Mouse (Mus musculus): ENCODE measurements around the gene Gkap1. TPM values are rescaled to one million over a fixed set of nuclear protein-coding genes. Genes with fewer than 3 reads are reported as not detected.

The Gkap1 gene
- polyA plus RNA-seq, 1 experiment from 2014 or later: 28.6 TPM

- Histone ChIP-seq H3K27ac (peak within 1 kb of the TSS; percentile 82), H3K27me3 (no peaks in the 10 kb centered on the region), H3K4me1 (replicated peaks) (peaks cover 26% of the 10 kb centered on the region), H3K4me3 (replicated peaks) (peak within 1 kb of the TSS; percentile 98), H3K9ac (replicated peaks) (peak within 1 kb of the TSS; percentile 97), H3K36me3 (no peaks in the 10 kb centered on the region), H3K4me2 (peak within 1 kb of the TSS; percentile 81), H3K9me3 (no peaks in the 10 kb centered on the region)
- 3% methylated on average over 54 of the region's 62 CpGs for WGBS
- ATAC-seq (ENCODE audit: insufficient number of reproducible peaks, insufficient read depth, low FRiP score, low TSS enrichment, low read depth): peak; percentile 89
These were observed 59.7 kb downstream of the Gkap1 start, which contains the start of gene Ubqln1 for GRCm38 (mm10) chr13:58215592-58216341. Gene Ubqln1, minus strand, starts transcription at chr13:58215653.

- WGBS: 0% methylated on average over 45 of the region's 48 CpGs
These were observed 60.3 kb downstream of the Gkap1 start for GRCm38 (mm10) chr13:58215253-58215591.

GRCm38 (mm10) chr13:58214346-58215252 lies 60.9 kb downstream of the Gkap1 start:
- Histone ChIP-seq H3K9ac (replicated peaks) (peak overlapping the region; percentile 97), H3K27ac (peak overlapping the region; percentile 82), H3K36me3 (no peaks in the 10 kb centered on the region), H3K4me3 (replicated peaks) (peak overlapping the region; percentile 98), H3K9me3 (no peaks in the 10 kb centered on the region), H3K27me3 (no peaks in the 10 kb centered on the region), H3K4me2 (peak overlapping the region; percentile 81), H3K4me1 (replicated peaks) (peaks cover 26% of the 10 kb centered on the region)
- ATAC-seq (ENCODE audit: insufficient number of reproducible peaks, insufficient read depth, low FRiP score, low TSS enrichment, low read depth): peak; percentile 56; the same call in 1 of the 2 replicates
- WGBS: 2% methylated on average over 45 of the region's 49 CpGs

More at GRCm38 (mm10) chr13:58215253-58215591, 60.3 kb downstream of the Gkap1 start:
- Histone ChIP-seq H3K4me3 (replicated peaks) (peak overlapping the region; percentile 98), H3K36me3 (no peaks in the 10 kb centered on the region), H3K9ac (replicated peaks) (peak overlapping the region; percentile 97), H3K4me1 (replicated peaks) (peaks cover 26% of the 10 kb centered on the region), H3K27me3 (no peaks in the 10 kb centered on the region), H3K4me2 (peak overlapping the region; percentile 81), H3K9me3 (no peaks in the 10 kb centered on the region), H3K27ac (peak overlapping the region; percentile 82)
- ATAC-seq (ENCODE audit: insufficient number of reproducible peaks, insufficient read depth, low FRiP score, low TSS enrichment, low read depth): peak; percentile 70; the same call in 1 of the 2 replicates

- no peaks in the 10 kb centered on the region for H3K9me3 ChIP-seq
- H3K4me1 ChIP-seq (replicated peaks): peaks cover 26% of the 10 kb centered on the region
- no peak for ATAC-seq (ENCODE audit: insufficient number of reproducible peaks, insufficient read depth, low FRiP score, low TSS enrichment, low read depth)
- H3K4me3 ChIP-seq (replicated peaks): peak overlapping the region; percentile 98
- peak overlapping the region; percentile 81 for H3K4me2 ChIP-seq
- H3K36me3 ChIP-seq: no peaks in the 10 kb centered on the region
- no peaks in the 10 kb centered on the region for H3K27me3 ChIP-seq
- WGBS: 71% methylated on average over 8 of the region's 8 CpGs
- no peak overlapping the region for H3K27ac ChIP-seq
- no peak overlapping the region for H3K9ac ChIP-seq (replicated peaks)
These were observed 61.7 kb downstream of the Gkap1 start for GRCm38 (mm10) chr13:58213801-58214200.

- H3K4me3 ChIP-seq (replicated peaks): no peak overlapping the region
- H3K36me3 ChIP-seq: no peaks in the 10 kb centered on the region
- no peaks in the 10 kb centered on the region for H3K9me3 ChIP-seq
- no peaks in the 10 kb centered on the region for H3K27me3 ChIP-seq
- 87% methylated on average over 2 of the region's 2 CpGs for WGBS
- no peak overlapping the region for H3K4me2 ChIP-seq
- H3K4me1 ChIP-seq (replicated peaks): peaks cover 26% of the 10 kb centered on the region
- ATAC-seq (ENCODE audit: insufficient number of reproducible peaks, insufficient read depth, low FRiP score, low TSS enrichment, low read depth): no peak
- H3K9ac ChIP-seq (replicated peaks): no peak overlapping the region
- no peak overlapping the region for H3K27ac ChIP-seq
These were observed 63.0 kb downstream of the Gkap1 start for GRCm38 (mm10) chr13:58212530-58212929.

GRCm38 (mm10) chr13:58210441-58210840 lies 65.1 kb downstream of the Gkap1 start:
- peaks cover 23% of the 10 kb centered on the region for H3K4me1 ChIP-seq (replicated peaks)
- no peak overlapping the region for H3K4me3 ChIP-seq (replicated peaks)
- WGBS: 77% methylated on average over 5 of the region's 5 CpGs
- no peaks in the 10 kb centered on the region for H3K27me3 ChIP-seq
- H3K9ac ChIP-seq (replicated peaks): no peak overlapping the region
- H3K27ac ChIP-seq: no peak overlapping the region
- no peak for ATAC-seq (ENCODE audit: insufficient number of reproducible peaks, insufficient read depth, low FRiP score, low TSS enrichment, low read depth)
- H3K9me3 ChIP-seq: no peaks in the 10 kb centered on the region
- no peak overlapping the region for H3K4me2 ChIP-seq
- H3K36me3 ChIP-seq: 0 out of 2 replicates have a peak, but pooled peaks cover 2% of the 10 kb centered on the region

- Histone ChIP-seq H3K27me3 (no peaks in the 10 kb centered on the region), H3K4me3 (replicated peaks) (no peak overlapping the region), H3K27ac (no peak overlapping the region), H3K4me2 (no peak overlapping the region), H3K9ac (replicated peaks) (no peak overlapping the region), H3K4me1 (replicated peaks) (no peaks in the 10 kb centered on the region), H3K9me3 (no peaks in the 10 kb centered on the region), H3K36me3 (0 out of 2 replicates have a peak, but pooled peaks cover 2% of the 10 kb centered on the region)
- WGBS: 84% methylated on average over 4 of the region's 4 CpGs
- ATAC-seq (ENCODE audit: insufficient number of reproducible peaks, insufficient read depth, low FRiP score, low TSS enrichment, low read depth): no peak
These were observed 69.4 kb downstream of the Gkap1 start for GRCm38 (mm10) chr13:58206084-58206483.

GRCm38 (mm10) chr13:58204986-58205385 lies 70.5 kb downstream of the Gkap1 start:
- Histone ChIP-seq H3K4me1 (replicated peaks) (no peaks in the 10 kb centered on the region), H3K27me3 (no peaks in the 10 kb centered on the region), H3K9ac (replicated peaks) (no peak overlapping the region), H3K4me3 (replicated peaks) (no peak overlapping the region), H3K36me3 (0 out of 2 replicates have a peak, but pooled peaks cover 2% of the 10 kb centered on the region), H3K4me2 (no peak overlapping the region), H3K9me3 (no peaks in the 10 kb centered on the region), H3K27ac (no peak overlapping the region)
- 70% methylated on average over 4 of the region's 4 CpGs for WGBS
- no peak for ATAC-seq (ENCODE audit: insufficient number of reproducible peaks, insufficient read depth, low FRiP score, low TSS enrichment, low read depth)

GRCm38 (mm10) chr13:58204202-58204601 lies 71.3 kb downstream of the Gkap1 start:
- Histone ChIP-seq H3K36me3 (0 out of 2 replicates have a peak, but pooled peaks cover 2% of the 10 kb centered on the region), H3K4me1 (replicated peaks) (no peaks in the 10 kb centered on the region), H3K27me3 (no peaks in the 10 kb centered on the region), H3K4me2 (no peak overlapping the region), H3K9ac (replicated peaks) (no peak overlapping the region), H3K4me3 (replicated peaks) (no peak overlapping the region), H3K9me3 (no peaks in the 10 kb centered on the region), H3K27ac (no peak overlapping the region)
- 92% methylated on average over 3 of the region's 3 CpGs for WGBS
- ATAC-seq (ENCODE audit: insufficient number of reproducible peaks, insufficient read depth, low FRiP score, low TSS enrichment, low read depth): no peak

GRCm38 (mm10) chr13:58202903-58203302 lies 72.6 kb downstream of the Gkap1 start:
- no peak for ATAC-seq (ENCODE audit: insufficient number of reproducible peaks, insufficient read depth, low FRiP score, low TSS enrichment, low read depth)
- no peak overlapping the region for H3K9ac ChIP-seq (replicated peaks)
- WGBS: 93% methylated on average over 1 of the region's 1 CpGs
- peaks cover 5% of the 10 kb centered on the region for H3K36me3 ChIP-seq
- H3K4me2 ChIP-seq: no peak overlapping the region
- H3K9me3 ChIP-seq: no peaks in the 10 kb centered on the region
- H3K4me3 ChIP-seq (replicated peaks): no peak overlapping the region
- no peaks in the 10 kb centered on the region for H3K4me1 ChIP-seq (replicated peaks)
- H3K27me3 ChIP-seq: no peaks in the 10 kb centered on the region
- no peak overlapping the region for H3K27ac ChIP-seq

GRCm38 (mm10) chr13:58201908-58202307 lies 73.6 kb downstream of the Gkap1 start:
- Histone ChIP-seq H3K4me2 (no peak overlapping the region), H3K27ac (no peak overlapping the region), H3K9me3 (no peaks in the 10 kb centered on the region), H3K36me3 (peaks cover 15% of the 10 kb centered on the region), H3K9ac (replicated peaks) (no peak overlapping the region), H3K4me3 (replicated peaks) (no peak overlapping the region), H3K27me3 (no peaks in the 10 kb centered on the region), H3K4me1 (replicated peaks) (no peaks in the 10 kb centered on the region)
- WGBS: 95% methylated on average over 3 of the region's 3 CpGs
- no peak for ATAC-seq (ENCODE audit: insufficient number of reproducible peaks, insufficient read depth, low FRiP score, low TSS enrichment, low read depth)
